Mouse (Mus musculus) heart, embryonic 11.5 days (tissue): ENCODE measurements around the gene Dennd5a. TPM values are rescaled to one million over a fixed set of nuclear protein-coding genes. Genes with fewer than 3 reads are reported as not detected.

Experiments used
- ATAC-seq: fragments of 200-750 bp; cut with Nextera tagmentation; replicated peaks from 2 replicates; pipeline ENCODE4 v1.8.0; 2017; ENCODE audit warnings: moderate library complexity; ENCODE audit not compliant: insufficient number of reproducible peaks, low FRiP score, low TSS enrichment
- H3K27ac ChIP-seq: fragments of 300-500 bp; sonication (generic); 2 replicates; pipeline ENCODE4 v1.5.1; 2014; ENCODE audit warnings: mild to moderate bottlenecking, low read depth, low read length
- H3K27me3 ChIP-seq: fragments of 300-500 bp; sonication (generic); 2 replicates; pipeline ENCODE4 v1.6.1; 2014; ENCODE audit warnings: mild to moderate bottlenecking, low read length, mixed read lengths; ENCODE audit not compliant: control insufficient read depth, insufficient read depth
- H3K36me3 ChIP-seq: fragments of 300-500 bp; sonication (generic); 2 replicates; pipeline ENCODE4 v1.6.1; 2014; ENCODE audit warnings: mild to moderate bottlenecking, low read length, moderate library complexity, mixed read lengths; ENCODE audit not compliant: control insufficient read depth, insufficient read depth
- H3K4me1 ChIP-seq: fragments of 300-500 bp; sonication (generic); 2 replicates; pipeline ENCODE4 v1.6.1; 2014; ENCODE audit warnings: low read length; ENCODE audit not compliant: control insufficient read depth, insufficient read depth
- H3K4me2 ChIP-seq: fragments of 300-500 bp; sonication (generic); 2 replicates; pipeline ENCODE4 v1.6.1; 2014; ENCODE audit warnings: mild to moderate bottlenecking, moderate library complexity
- H3K4me3 ChIP-seq: fragments of 300-500 bp; sonication (generic); 2 replicates; pipeline ENCODE4 v1.5.1; 2014; ENCODE audit warnings: low read depth, low read length
- H3K9ac ChIP-seq: fragments of 300-500 bp; sonication (generic); 2 replicates; pipeline ENCODE4 v1.6.1; 2014; ENCODE audit warnings: mild to moderate bottlenecking, low read depth, low read length, moderate library complexity
- H3K9me3 ChIP-seq: fragments of 300-500 bp; sonication (generic); replicated peaks from 2 replicates; pipeline ENCODE4 v1.6.1; 2016; ENCODE audit warnings: low read length; ENCODE audit not compliant: control insufficient read depth
- WGBS: fragments of 180-500 bp; shearing (Covaris S2); extraction: QIAGEN DNeasy Blood & Tissue Kit; methylation state at CpG from one replicate; pipeline ENCODE4 v1.1.7; 2014; ENCODE audit not compliant: insufficient replicate concordance; 5-methylcytosine and 5-hydroxymethylcytosine counted together
- polyA plus RNA-seq: library from polyadenylated mRNA; unstranded; fragments of >200 nt; fragmentation: Nextera tagmentation; extraction: Ambion mirVana; gene quantifications from 2 replicates; pipeline ENCODE4 v1.2.1, GENCODE M21; 2014

Gene Dennd5a
- polyA plus RNA-seq, 1 experiment from 2014 or later: 50.6 TPM

GRCm38 (mm10) chr7:109882574-109882973, 77.7 kb downstream of the Dennd5a start:
- no peak overlapping the region for H3K9ac ChIP-seq
- no peak overlapping the region for H3K4me3 ChIP-seq
- H3K36me3 ChIP-seq: peaks cover 5% of the 10 kb centered on the region; the same call in 1 of the 2 replicates
- 88% methylated on average over 2 of the region's 2 CpGs for WGBS
- H3K27me3 ChIP-seq: no peaks in the 10 kb centered on the region
- ATAC-seq: no peak
- H3K4me1 ChIP-seq: peaks cover 6% of the 10 kb centered on the region; the same call in 1 of the 2 replicates
- peaks cover 3% of the 10 kb centered on the region; the same call in 1 of the 2 replicates for H3K9me3 ChIP-seq
- H3K4me2 ChIP-seq: no peak overlapping the region
- no peak overlapping the region for H3K27ac ChIP-seq

GRCm38 (mm10) chr7:109881561-109882099, 78.6 kb downstream of the Dennd5a start:
- Histone ChIP-seq H3K4me3 (no peak overlapping the region), H3K9me3 (peaks cover under 1% of the 10 kb centered on the region; the same call in 1 of the 2 replicates), H3K9ac (no peak overlapping the region), H3K4me1 (peaks cover 6% of the 10 kb centered on the region; the same call in 1 of the 2 replicates), H3K27ac (no peak overlapping the region), H3K27me3 (no peaks in the 10 kb centered on the region), H3K4me2 (no peak overlapping the region), H3K36me3 (peaks cover under 1% of the 10 kb centered on the region; the same call in 1 of the 2 replicates)
- 60% methylated on average over 2 of the region's 2 CpGs for WGBS
- ATAC-seq: no peak

DNA sequence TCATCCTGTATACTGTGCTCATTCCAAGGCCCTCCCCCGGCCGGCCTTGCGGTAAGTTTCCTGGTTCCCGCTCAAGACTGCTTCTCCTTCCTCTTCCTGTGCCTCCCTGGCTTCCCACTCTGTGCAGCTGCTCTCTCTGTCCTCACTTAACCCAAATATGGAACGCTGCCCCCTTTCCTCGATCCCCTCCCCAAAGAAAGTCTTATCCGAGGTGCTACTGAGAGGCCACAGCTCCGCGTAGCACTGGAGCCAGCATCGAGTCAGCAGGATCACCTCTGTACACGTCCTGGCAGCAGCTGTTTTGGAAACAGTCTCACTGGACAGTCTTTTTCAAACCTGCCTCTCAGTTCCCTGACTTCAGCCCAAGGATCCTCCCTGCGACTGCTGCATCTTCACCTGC, 81.1 kb downstream of the Dennd5a start:
- H3K27ac ChIP-seq: 0 out of 2 replicates have a peak overlapping the region, but pooled peaks have one; percentile 41
- ATAC-seq: peak; percentile 44; the same call in 1 of the 2 replicates

GRCm38 (mm10) chr7:109876085-109876484, 84.2 kb downstream of the Dennd5a start:
- no peaks in the 10 kb centered on the region for H3K36me3 ChIP-seq
- no peak overlapping the region for H3K4me3 ChIP-seq
- no peak overlapping the region for H3K4me2 ChIP-seq
- 47% methylated on average over 8 of the region's 8 CpGs for WGBS
- ATAC-seq: no peak
- no peak overlapping the region for H3K9ac ChIP-seq
- H3K4me1 ChIP-seq: peaks cover 6% of the 10 kb centered on the region; the same call in 1 of the 2 replicates
- no peaks in the 10 kb centered on the region for H3K9me3 ChIP-seq
- no peaks in the 10 kb centered on the region for H3K27me3 ChIP-seq
- H3K27ac ChIP-seq: no peak overlapping the region

More for the DNA sequence above, 81.1 kb downstream of the Dennd5a start:
- no peaks in the 10 kb centered on the region for H3K27me3 ChIP-seq
- no peaks in the 10 kb centered on the region for H3K36me3 ChIP-seq
- peaks cover 6% of the 10 kb centered on the region; the same call in 1 of the 2 replicates for H3K4me1 ChIP-seq
- 29% methylated on average over 12 of the region's 12 CpGs for WGBS
- peak overlapping the region; percentile 51 for H3K4me2 ChIP-seq
- no peaks in the 10 kb centered on the region for H3K9me3 ChIP-seq
- peak overlapping the region; percentile 67 for H3K9ac ChIP-seq
- no peak overlapping the region for H3K4me3 ChIP-seq

- H3K4me2 ChIP-seq: no peak overlapping the region
- ATAC-seq: no peak
- no peaks in the 10 kb centered on the region for H3K9me3 ChIP-seq
- no peaks in the 10 kb centered on the region for H3K27me3 ChIP-seq
- no peaks in the 10 kb centered on the region for H3K36me3 ChIP-seq
- H3K27ac ChIP-seq: no peak overlapping the region
- WGBS: 42% methylated on average over 3 of the region's 3 CpGs
- no peak overlapping the region for H3K9ac ChIP-seq
- H3K4me3 ChIP-seq: no peak overlapping the region
- peaks cover 6% of the 10 kb centered on the region; the same call in 1 of the 2 replicates for H3K4me1 ChIP-seq
Measured at GRCm38 (mm10) chr7:109875598-109875997, 84.7 kb downstream of the Dennd5a start.

DNA sequence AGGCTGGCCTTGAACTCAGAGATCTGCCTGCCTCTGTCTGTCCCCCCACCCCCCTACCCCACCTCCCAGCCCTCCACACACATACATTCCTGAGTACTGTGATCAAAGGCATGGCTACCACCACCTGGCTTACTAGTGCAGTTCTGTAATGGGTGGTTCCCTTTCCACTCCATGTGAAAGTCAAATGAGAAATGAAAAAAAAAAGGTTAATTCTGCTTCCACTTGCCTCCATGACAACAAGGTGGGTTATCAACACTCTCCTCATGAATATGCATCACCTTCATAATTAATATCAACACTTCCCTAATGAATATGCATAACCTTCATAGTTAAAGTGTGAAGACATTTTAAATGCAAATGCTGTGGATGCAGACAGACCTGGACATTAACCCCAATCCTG, 85.2 kb downstream of the Dennd5a start:
- Histone ChIP-seq H3K9ac (no peak overlapping the region), H3K36me3 (no peaks in the 10 kb centered on the region), H3K27ac (no peak overlapping the region), H3K9me3 (no peaks in the 10 kb centered on the region), H3K27me3 (no peaks in the 10 kb centered on the region), H3K4me1 (peaks cover 6% of the 10 kb centered on the region; the same call in 1 of the 2 replicates), H3K4me3 (no peak overlapping the region), H3K4me2 (no peak overlapping the region)
- no peak for ATAC-seq

- H3K4me2 ChIP-seq: no peak overlapping the region
- H3K36me3 ChIP-seq: no peaks in the 10 kb centered on the region
- no peak for ATAC-seq
- no peaks in the 10 kb centered on the region for H3K27me3 ChIP-seq
- no peak overlapping the region for H3K4me3 ChIP-seq
- no peak overlapping the region for H3K27ac ChIP-seq
- WGBS: 54% methylated on average over 5 of the region's 5 CpGs
- H3K9me3 ChIP-seq: no peaks in the 10 kb centered on the region
- no peaks in the 10 kb centered on the region for H3K4me1 ChIP-seq
- H3K9ac ChIP-seq: no peak overlapping the region
Measured at GRCm38 (mm10) chr7:109873170-109873569, 87.1 kb downstream of the Dennd5a start.

DNA sequence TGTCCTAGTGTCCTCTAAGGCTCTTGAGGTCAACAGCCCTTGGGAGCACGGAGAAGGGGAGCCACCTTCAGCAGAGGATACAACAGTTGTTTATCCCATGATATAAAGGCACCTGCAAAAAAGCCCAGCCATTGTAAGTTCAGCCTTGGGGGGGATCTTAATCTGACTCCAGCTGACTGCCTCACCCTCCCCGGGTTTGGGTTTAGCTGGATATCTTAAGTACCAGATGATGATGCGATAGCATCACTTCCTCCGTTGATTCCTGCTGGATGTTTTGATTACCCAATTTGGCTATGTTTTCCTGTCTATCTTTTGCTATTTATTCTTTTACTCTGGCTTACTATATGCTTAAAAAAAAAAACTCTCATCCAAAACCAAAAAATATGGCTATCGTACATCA, 89.0 kb downstream of the Dennd5a start:
- H3K4me3 ChIP-seq: no peak overlapping the region
- WGBS: 66% methylated on average over 5 of the region's 5 CpGs
- H3K27me3 ChIP-seq: no peaks in the 10 kb centered on the region
- H3K9me3 ChIP-seq: no peaks in the 10 kb centered on the region
- H3K9ac ChIP-seq: no peak overlapping the region
- no peak overlapping the region for H3K4me2 ChIP-seq
- H3K36me3 ChIP-seq: no peaks in the 10 kb centered on the region
- H3K27ac ChIP-seq: no peak overlapping the region
- no peaks in the 10 kb centered on the region for H3K4me1 ChIP-seq
- no peak for ATAC-seq

GRCm38 (mm10) chr7:109868498-109868897, 91.8 kb downstream of the Dennd5a start:
- no peak for ATAC-seq
- WGBS: 21% methylated on average over 3 of the region's 3 CpGs
- no peaks in the 10 kb centered on the region for H3K9me3 ChIP-seq
- H3K4me1 ChIP-seq: peaks cover 2% of the 10 kb centered on the region
- H3K4me3 ChIP-seq: no peak overlapping the region
- H3K27ac ChIP-seq: no peak overlapping the region
- H3K36me3 ChIP-seq: no peaks in the 10 kb centered on the region
- H3K27me3 ChIP-seq: peaks cover 11% of the 10 kb centered on the region
- H3K4me2 ChIP-seq: no peak overlapping the region
- H3K9ac ChIP-seq: no peak overlapping the region
